In genomic region chr2:32392063-32392462, GRCm38 (mm10) we compare ENCODE assay signal across 13 mouse cellular contexts. TPM values are rescaled to one million over a fixed set of nuclear protein-coding genes. Genes with fewer than 3 reads are reported as not detected.
DNase-seq lines count a peak whose midpoint lies in the region; ATAC-seq and TF ChIP-seq lines count a peak whose summit lies in the region.
"Had no signal": no experiment of that assay in that cellular context is flagged by ENCODE, and none has a peak within 500 bp of the region (broad histone marks: within the 10 kb centered on the region; RNA-seq: fewer than 3 reads in every experiment).

No protein-coding gene starts in this region.

- no peak for DNase-seq in embryonic facial prominence, embryonic 10.5 days (ENCODE audit: low spot score)
- peak; percentile 76 to 81 for DNase-seq in kidney, adult 8-10 months
- DNase-seq in lung, adult 2 months = peak; percentile 57
- no peak for DNase-seq in embryo, embryonic 9.5 days (ENCODE audit: extremely low spot score)
- no peak for DNase-seq in right cerebral cortex, postnatal 14 days
- DNase-seq: cerebellum, postnatal 10 days; heart, adult 11 months; thymus, postnatal 36 days had no signal

- peaks cover 13% of the 10 kb centered on the region for H3K4me1 ChIP-seq in embryonic facial prominence, embryonic 13.5 days
- H3K4me1 ChIP-seq in embryonic facial prominence, embryonic 10.5 days = peaks cover 36% of the 10 kb centered on the region
- H3K4me1 ChIP-seq in megakaryocyte, embryonic 14.5 days = peaks cover 33% of the 10 kb centered on the region
- H3K4me1 ChIP-seq in lung, adult 2 months (ENCODE audit: control insufficient read depth, insufficient read depth, low read length) = peaks cover 3% of the 10 kb centered on the region

- TF ChIP-seq CTCF in lung, adult 2 months (IDR thresholded peaks at IDR 0.05; ENCODE audit: insufficient read depth, low read length) = no peak

- H3K4me2 ChIP-seq in embryonic facial prominence, embryonic 13.5 days = no peak overlapping the region
- H3K4me2 ChIP-seq: midbrain, embryonic 11.5 days; stomach, embryonic 15.5 days had no signal

- no peak overlapping the region for H3K27ac ChIP-seq in embryonic facial prominence, embryonic 13.5 days
- no peak overlapping the region for H3K27ac ChIP-seq in embryonic facial prominence, embryonic 10.5 days (replicated peaks)
- H3K27ac ChIP-seq: stomach, embryonic 15.5 days had no signal

- no peak overlapping the region for H3K4me3 ChIP-seq in embryonic facial prominence, embryonic 13.5 days
- no peak overlapping the region for H3K4me3 ChIP-seq in embryonic facial prominence, embryonic 10.5 days
- H3K4me3 ChIP-seq in megakaryocyte, embryonic 14.5 days (replicated peaks) = peak overlapping the region; percentile 46
- no peak overlapping the region for H3K4me3 ChIP-seq in lung, adult 2 months (replicated peaks; ENCODE audit: extremely low read depth, low read depth, low read length)
- H3K4me3 ChIP-seq: stomach, embryonic 15.5 days had no signal

- H3K9ac ChIP-seq in embryonic facial prominence, embryonic 13.5 days = 0 out of 2 replicates have a peak overlapping the region, but pooled peaks have one; percentile 32
- H3K9ac ChIP-seq: stomach, embryonic 15.5 days had no signal

- no peaks in the 10 kb centered on the region for H3K27me3 ChIP-seq in embryonic facial prominence, embryonic 13.5 days
- H3K27me3 ChIP-seq in embryonic facial prominence, embryonic 10.5 days (replicated peaks; ENCODE audit: low read depth, poor library complexity, severe bottlenecking) = no peaks in the 10 kb centered on the region
- H3K27me3 ChIP-seq in megakaryocyte, embryonic 14.5 days (replicated peaks) = peaks cover 38% of the 10 kb centered on the region
- H3K27me3 ChIP-seq: stomach, embryonic 15.5 days had no signal

- no peaks in the 10 kb centered on the region for H3K36me3 ChIP-seq in embryonic facial prominence, embryonic 13.5 days
- no peaks in the 10 kb centered on the region for H3K36me3 ChIP-seq in embryonic facial prominence, embryonic 10.5 days (replicated peaks)
- no peaks in the 10 kb centered on the region for H3K36me3 ChIP-seq in megakaryocyte, embryonic 14.5 days (replicated peaks; ENCODE audit: low read length)
- H3K36me3 ChIP-seq: stomach, embryonic 15.5 days had no signal

- no peaks in the 10 kb centered on the region for H3K9me3 ChIP-seq in embryonic facial prominence, embryonic 13.5 days
- no peaks in the 10 kb centered on the region for H3K9me3 ChIP-seq in embryonic facial prominence, embryonic 10.5 days
- H3K9me3 ChIP-seq in megakaryocyte, embryonic 14.5 days = no peaks in the 10 kb centered on the region
- H3K9me3 ChIP-seq: stomach, embryonic 15.5 days had no signal

- TF ChIP-seq POLR2A in lung, adult 2 months (IDR thresholded peaks at IDR 0.05; ENCODE audit: borderline replicate concordance, extremely low read depth, low read depth, low read length) = no peak

- no peak for ATAC-seq in embryonic facial prominence, embryonic 13.5 days (ENCODE audit: insufficient number of reproducible peaks, insufficient read depth, low FRiP score, low TSS enrichment, low read depth)
- no peak for ATAC-seq in megakaryocyte, adult 5-6 weeks (ENCODE audit: poor library complexity, severe bottlenecking)

- WGBS in embryonic facial prominence, embryonic 13.5 days = 83% methylated on average over 5 of the region's 5 CpGs
- WGBS in embryonic facial prominence, embryonic 10.5 days = 88% methylated on average over 5 of the region's 5 CpGs
- 61% methylated on average over 5 of the region's 5 CpGs for WGBS in lung, adult 2 months

RNA-seq across cellular contexts. Expression of gene Ptges2, which starts 3.6 kb away (rescaled TPM):
- 30.0 and 30.4 TPM in 2 replicates for polyA plus RNA-seq in embryonic facial prominence, embryonic 13.5 days (2015; fragmentation: Nextera tagmentation; extraction: Ambion mirVana)
- 32.2 and 32.5 TPM in 2 replicates for polyA plus RNA-seq in embryonic facial prominence, embryonic 10.5 days (2016; fragmentation: Nextera tagmentation; extraction: Ambion mirVana)
- 2.5 and 3.4 TPM in 2 replicates for polyA plus RNA-seq in megakaryocyte, embryonic 14.5 days (2012; ENCODE audit: insufficient read depth, low replicate concordance)
- 5.0 and 6.7 TPM in 2 replicates for total RNA-seq in megakaryocyte, adult 5-6 weeks (2015)
- 7.2 and 8.8 TPM in 2 replicates for total RNA-seq in megakaryocyte, adult 5-6 weeks (2017)
- polyA plus RNA-seq in lung, adult 2 months (2012; rRNA removed) = 14.7 and 23.8 TPM in 2 replicates

RNA-seq across cellular contexts. Expression of gene Lcn2, which starts 4.0 kb away (rescaled TPM):
- polyA plus RNA-seq in embryonic facial prominence, embryonic 13.5 days (2015; fragmentation: Nextera tagmentation; extraction: Ambion mirVana) = 0.22 and 1.5 TPM in 2 replicates
- not detected in 2 replicates for polyA plus RNA-seq in embryonic facial prominence, embryonic 10.5 days (2016; fragmentation: Nextera tagmentation; extraction: Ambion mirVana)
- 15.0 and 32.0 TPM in 2 replicates for polyA plus RNA-seq in megakaryocyte, embryonic 14.5 days (2012; ENCODE audit: insufficient read depth, low replicate concordance)
- 3,591 and 4,679 TPM in 2 replicates for total RNA-seq in megakaryocyte, adult 5-6 weeks (2015)
- total RNA-seq in megakaryocyte, adult 5-6 weeks (2017) = 682 and 1,100 TPM in 2 replicates
- 193 and 242 TPM in 2 replicates for polyA plus RNA-seq in lung, adult 2 months (2012; rRNA removed)

RNA-seq across cellular contexts. Expression of gene 1110008P14Rik, which starts 10.3 kb away (rescaled TPM):
- 44.1 and 47.8 TPM in 2 replicates for polyA plus RNA-seq in embryonic facial prominence, embryonic 13.5 days (2015; fragmentation: Nextera tagmentation; extraction: Ambion mirVana)
- polyA plus RNA-seq in embryonic facial prominence, embryonic 10.5 days (2016; fragmentation: Nextera tagmentation; extraction: Ambion mirVana) = 35.0 and 39.3 TPM in 2 replicates
- polyA plus RNA-seq in megakaryocyte, embryonic 14.5 days (2012; ENCODE audit: insufficient read depth, low replicate concordance) = 74.3 and 79.5 TPM in 2 replicates
- 30.4 and 38.4 TPM in 2 replicates for total RNA-seq in megakaryocyte, adult 5-6 weeks (2015)
- 29.1 and 32.3 TPM in 2 replicates for total RNA-seq in megakaryocyte, adult 5-6 weeks (2017)
- polyA plus RNA-seq in lung, adult 2 months (2012; rRNA removed) = 170 and 173 TPM in 2 replicates

RNA-seq across cellular contexts. Expression of gene Dnm1, which starts 38.9 kb away (rescaled TPM):
- polyA plus RNA-seq in embryonic facial prominence, embryonic 13.5 days (2015; fragmentation: Nextera tagmentation; extraction: Ambion mirVana) = 31.9 and 32.4 TPM in 2 replicates
- polyA plus RNA-seq in embryonic facial prominence, embryonic 10.5 days (2016; fragmentation: Nextera tagmentation; extraction: Ambion mirVana) = 20.7 and 23.5 TPM in 2 replicates
- 3.6 and 6.2 TPM in 2 replicates for polyA plus RNA-seq in megakaryocyte, embryonic 14.5 days (2012; ENCODE audit: insufficient read depth, low replicate concordance)
- 0.47 TPM in 1 of 2 replicates, not detected in the other for total RNA-seq in megakaryocyte, adult 5-6 weeks (2015)
- total RNA-seq in megakaryocyte, adult 5-6 weeks (2017) = not detected in 2 replicates
- polyA plus RNA-seq in lung, adult 2 months (2012; rRNA removed) = 44.0 and 60.3 TPM in 2 replicates

RNA-seq across cellular contexts. Expression of gene Ciz1, which starts 39.9 kb away (rescaled TPM):
- polyA plus RNA-seq in embryonic facial prominence, embryonic 13.5 days (2015; fragmentation: Nextera tagmentation; extraction: Ambion mirVana) = 48.6 and 54.2 TPM in 2 replicates
- 65.8 and 66.4 TPM in 2 replicates for polyA plus RNA-seq in embryonic facial prominence, embryonic 10.5 days (2016; fragmentation: Nextera tagmentation; extraction: Ambion mirVana)
- 103 and 163 TPM in 2 replicates for polyA plus RNA-seq in megakaryocyte, embryonic 14.5 days (2012; ENCODE audit: insufficient read depth, low replicate concordance)
- total RNA-seq in megakaryocyte, adult 5-6 weeks (2015) = 56.3 and 67.0 TPM in 2 replicates
- 66.2 and 81.0 TPM in 2 replicates for total RNA-seq in megakaryocyte, adult 5-6 weeks (2017)
- 237 and 245 TPM in 2 replicates for polyA plus RNA-seq in lung, adult 2 months (2012; rRNA removed)

Comparison
In these comparisons a context has a peak if more than half of its experiments do, and no peak if none do; other contexts are left out.
1. DNase-seq: peak in kidney, adult 8-10 months (2 of 2) and lung, adult 2 months (single experiment); none in embryonic facial prominence, embryonic 10.5 days (single experiment), embryo, embryonic 9.5 days (single experiment) and right cerebral cortex, postnatal 14 days (single experiment).